Mouse (Mus musculus) heart, embryonic 14.5 days (tissue): ENCODE data around the gene Ntrk2. TPM values are rescaled to one million over a fixed set of nuclear protein-coding genes. Genes with fewer than 3 reads are reported as not detected.
"Not testable (repeated sequence)": the region's sequence is repeated elsewhere in the genome, so short reads cannot be mapped to it uniquely, and the experiment has no call there.

Experiments
- ATAC-seq: fragments of 200-750 bp; cut with Nextera tagmentation; 2 replicates; pipeline ENCODE4 v1.8.0; 2017; ENCODE audit warnings: low read depth, moderate TSS enrichment; ENCODE audit not compliant: insufficient number of reproducible peaks, insufficient read depth, low FRiP score
- H3K27ac ChIP-seq, 2 experiments: fragments of 200-500 bp in 1 of 2; fragments of 300-500 bp in 1 of 2; sonication (generic) in 1 of 2; replicated peaks in 1 of 2; 2 replicates each; pipeline ENCODE4 v1.5.1; 2012 to 2014; ENCODE audit warnings: low read depth in 2 of 2, low read length in 2 of 2, control low read depth in 1 of 2, mild to moderate bottlenecking in 1 of 2, mixed read lengths in 1 of 2; ENCODE audit not compliant: control insufficient read depth in 1 of 2, insufficient read depth in 1 of 2
- H3K27me3 ChIP-seq: fragments of 300-500 bp; sonication (generic); 2 replicates; pipeline ENCODE4 v1.6.1; 2014; ENCODE audit warnings: mild to moderate bottlenecking, low read length, control low read depth; ENCODE audit not compliant: control insufficient read depth, insufficient read depth
- H3K36me3 ChIP-seq: fragments of 300-500 bp; sonication (generic); 2 replicates; pipeline ENCODE4 v1.6.1; 2014; ENCODE audit warnings: mild to moderate bottlenecking, control low read depth, low read length, mixed read lengths; ENCODE audit not compliant: control insufficient read depth, insufficient read depth
- H3K4me1 ChIP-seq, 2 experiments: fragments of 200-500 bp in 1 of 2; fragments of 300-500 bp in 1 of 2; sonication (generic) in 1 of 2; 2 replicates each; pipeline ENCODE4 v1.6.1; 2012 to 2014; ENCODE audit warnings: low read length in 2 of 2, control low read depth in 1 of 2, mixed read lengths in 1 of 2; ENCODE audit not compliant: control insufficient read depth in 2 of 2, insufficient read depth in 2 of 2
- H3K4me2 ChIP-seq: fragments of 300-500 bp; sonication (generic); 2 replicates; pipeline ENCODE4 v1.6.1; 2014; ENCODE audit warnings: mild to moderate bottlenecking, low read length
- H3K4me3 ChIP-seq, 2 experiments: fragments of 200-500 bp in 1 of 2; fragments of 300-500 bp in 1 of 2; sonication (generic) in 1 of 2; 2 replicates each; pipeline ENCODE4 v1.5.1; 2012 to 2014; ENCODE audit warnings: low read length in 2 of 2, mild to moderate bottlenecking in 2 of 2, control low read depth in 1 of 2, low read depth in 1 of 2, moderate library complexity in 1 of 2; ENCODE audit not compliant: control insufficient read depth in 1 of 2, insufficient read depth in 1 of 2
- H3K9ac ChIP-seq: fragments of 300-500 bp; sonication (generic); 2 replicates; pipeline ENCODE4 v1.6.1; 2014; ENCODE audit warnings: mild to moderate bottlenecking, low read length
- H3K9me3 ChIP-seq: fragments of 300-500 bp; sonication (generic); 2 replicates; pipeline ENCODE4 v1.6.1; 2016; ENCODE audit warnings: low read length, control low read depth; ENCODE audit not compliant: control insufficient read depth
- WGBS: fragments of 180-500 bp; shearing (Covaris S2); extraction: QIAGEN DNeasy Blood & Tissue Kit; methylation state at CpG from one replicate; pipeline ENCODE4 v1.1.7; 2014; 5-methylcytosine and 5-hydroxymethylcytosine counted together
- polyA plus RNA-seq: library from polyadenylated mRNA; unstranded; fragments of >200 nt; fragmentation: Nextera tagmentation; extraction: Ambion mirVana; gene quantifications from 2 replicates; pipeline ENCODE4 v1.2.1, GENCODE M21; 2014

The Ntrk2 gene
- polyA plus RNA-seq, 1 experiment from 2014 or later, result 4.2 TPM

DNA sequence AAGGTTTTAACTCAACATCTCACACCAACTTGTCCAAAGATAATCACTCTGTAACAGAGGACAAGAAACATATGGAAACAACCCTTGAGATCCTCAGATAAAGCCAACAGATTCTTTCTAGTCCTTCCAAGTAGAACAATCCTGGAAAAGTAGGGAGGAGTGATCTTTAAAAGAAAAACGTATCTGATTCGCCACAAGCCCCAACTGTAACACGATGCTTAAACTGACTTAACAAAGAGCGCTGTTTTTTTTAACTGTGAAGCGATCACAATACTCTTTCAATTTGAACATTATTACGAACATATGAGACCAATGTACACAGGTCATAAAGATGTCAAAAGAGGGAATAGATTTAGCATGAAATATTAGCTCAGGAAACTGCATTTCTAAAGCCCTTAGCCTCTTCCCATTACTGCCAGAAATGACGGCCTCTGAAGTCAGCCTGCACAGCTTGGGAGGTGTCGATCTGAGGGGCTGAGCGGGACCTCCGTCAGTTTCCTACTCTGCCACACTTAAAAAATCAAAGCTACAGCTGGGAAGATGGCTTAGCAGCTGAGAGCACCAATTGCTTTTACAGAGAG lies 289.5 kb downstream of the Ntrk2 start:
- no peak overlapping the region for H3K4me2 ChIP-seq
- H3K9ac ChIP-seq, result no peak overlapping the region
- no peaks in the 10 kb centered on the region for H3K36me3 ChIP-seq
- H3K4me1 ChIP-seq, result peaks cover 0 to 2% of the 10 kb centered on the region in 2 experiments; a peak in 1 of 4 replicates
- no peak overlapping the region for H3K4me3 ChIP-seq
- H3K9me3 ChIP-seq, result no peaks in the 10 kb centered on the region
- 43% methylated on average over 10 of the region's 10 CpGs for WGBS
- ATAC-seq, result no peak
- H3K27ac ChIP-seq, result no peak overlapping the region
- H3K27me3 ChIP-seq, result no peaks in the 10 kb centered on the region

DNA sequence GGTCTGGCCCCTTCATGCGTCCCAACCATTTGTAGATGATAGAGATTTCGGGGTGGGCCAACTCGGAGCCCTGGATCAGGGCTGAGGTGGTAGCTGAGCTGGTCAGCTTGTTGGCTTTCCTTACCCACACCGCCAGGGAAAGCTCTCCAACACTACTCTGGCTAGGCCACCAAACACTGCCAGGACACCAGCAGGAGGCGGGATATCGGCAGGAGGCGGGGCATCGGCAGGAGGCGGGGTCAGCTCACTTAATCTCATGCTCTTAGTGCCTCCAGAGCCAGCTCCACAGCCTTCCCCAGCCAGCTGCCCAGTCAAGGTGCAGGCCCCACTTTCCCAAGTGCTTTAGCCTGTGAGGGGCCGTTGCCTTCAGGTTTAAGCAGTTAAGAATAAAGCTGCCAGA lies 293.7 kb downstream of the Ntrk2 start:
- WGBS, result 35% methylated on average over 10 of the region's 10 CpGs
- Histone ChIP-seq H3K27ac (no peak overlapping the region), H3K4me3 (no peak overlapping the region), H3K9me3 (no peaks in the 10 kb centered on the region), H3K4me1 (no peaks in the 10 kb centered on the region), H3K27me3 (no peaks in the 10 kb centered on the region), H3K4me2 (no peak overlapping the region), H3K36me3 (no peaks in the 10 kb centered on the region), H3K9ac (no peak overlapping the region)
- ATAC-seq, result no peak

DNA sequence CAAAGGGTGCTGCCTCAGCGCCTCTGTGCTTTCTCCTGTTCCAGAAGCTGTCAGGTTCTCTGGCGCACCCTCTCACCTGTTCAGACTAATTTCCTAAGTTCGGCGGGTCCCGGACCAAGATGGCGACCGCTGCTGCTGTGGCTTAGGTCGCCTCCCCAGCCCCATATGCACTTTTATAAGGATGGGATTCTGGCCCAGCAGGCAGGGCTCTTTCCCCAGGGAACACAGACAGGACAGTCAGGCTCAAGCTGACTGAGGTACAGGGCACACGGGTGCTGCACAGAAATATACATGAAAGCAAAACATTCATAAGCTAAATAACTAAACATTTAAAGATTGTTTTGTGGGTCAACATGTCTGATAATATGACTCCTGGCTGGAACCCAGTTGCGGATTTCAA lies 301.4 kb downstream of the Ntrk2 start:
- not testable (repeated sequence) for H3K4me2 ChIP-seq, H3K4me1 ChIP-seq, ATAC-seq, H3K9ac ChIP-seq, H3K36me3 ChIP-seq, H3K27me3 ChIP-seq, H3K9me3 ChIP-seq, H3K27ac ChIP-seq, H3K4me3 ChIP-seq
- WGBS, result 86% methylated on average over 10 of the region's 10 CpGs

DNA sequence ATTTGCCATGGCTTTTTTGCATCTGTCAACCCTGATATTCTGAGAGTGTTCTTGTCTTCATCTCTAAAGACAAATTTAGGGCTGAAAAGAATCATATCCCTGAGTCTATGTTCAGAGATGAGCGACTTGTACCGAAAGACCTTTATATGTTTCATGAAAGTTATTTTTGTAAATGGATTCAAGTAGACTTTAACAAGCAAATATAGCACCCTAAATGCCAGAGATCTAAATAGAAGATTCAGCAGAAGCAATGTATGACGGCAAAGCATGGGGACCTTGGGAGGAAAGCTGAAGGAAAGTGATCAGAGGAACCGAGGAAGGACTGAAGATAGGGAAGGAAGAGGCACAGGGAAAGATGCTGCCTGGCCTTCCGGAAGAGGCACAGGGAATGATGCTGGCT lies 303.7 kb downstream of the Ntrk2 start:
- Histone ChIP-seq H3K4me1 (no peaks in the 10 kb centered on the region), H3K4me3 (no peak overlapping the region), H3K9ac (no peak overlapping the region), H3K27me3 (no peaks in the 10 kb centered on the region), H3K27ac (no peak overlapping the region), H3K4me2 (no peak overlapping the region), H3K36me3 (no peaks in the 10 kb centered on the region), H3K9me3 (peaks cover 7% of the 10 kb centered on the region)
- no peak for ATAC-seq
- 90% methylated on average over 5 of the region's 5 CpGs for WGBS

DNA sequence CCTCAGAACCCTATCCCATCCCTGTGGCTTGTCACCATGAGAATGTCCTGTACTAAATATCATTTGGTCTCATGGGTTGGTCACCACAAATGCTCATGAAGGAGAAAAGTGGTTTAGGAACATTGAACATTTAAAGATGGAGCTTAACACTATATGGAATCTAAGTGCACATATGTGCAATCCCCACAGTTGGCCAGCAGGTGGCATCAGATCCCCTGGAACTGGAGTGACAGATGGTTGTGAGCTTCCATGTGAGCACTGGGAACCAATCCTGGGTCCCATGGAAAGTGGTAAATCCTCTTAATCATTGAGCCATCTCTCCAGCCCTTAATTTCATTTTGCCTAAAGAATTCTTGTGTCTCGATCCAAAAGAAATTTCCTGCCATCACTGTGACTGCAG lies 308.3 kb downstream of the Ntrk2 start:
- peaks cover 11% of the 10 kb centered on the region for H3K9me3 ChIP-seq
- no peak overlapping the region for H3K9ac ChIP-seq
- H3K36me3 ChIP-seq, result no peaks in the 10 kb centered on the region
- ATAC-seq, result no peak
- H3K4me1 ChIP-seq, result peaks cover 0 to 2% of the 10 kb centered on the region in 2 experiments; a peak in 1 of 4 replicates
- no peak overlapping the region for H3K4me2 ChIP-seq
- H3K27me3 ChIP-seq, result no peaks in the 10 kb centered on the region
- no peak overlapping the region for H3K4me3 ChIP-seq
- 84% methylated on average over 1 of the region's 1 CpGs for WGBS
- H3K27ac ChIP-seq, result no peak overlapping the region

DNA sequence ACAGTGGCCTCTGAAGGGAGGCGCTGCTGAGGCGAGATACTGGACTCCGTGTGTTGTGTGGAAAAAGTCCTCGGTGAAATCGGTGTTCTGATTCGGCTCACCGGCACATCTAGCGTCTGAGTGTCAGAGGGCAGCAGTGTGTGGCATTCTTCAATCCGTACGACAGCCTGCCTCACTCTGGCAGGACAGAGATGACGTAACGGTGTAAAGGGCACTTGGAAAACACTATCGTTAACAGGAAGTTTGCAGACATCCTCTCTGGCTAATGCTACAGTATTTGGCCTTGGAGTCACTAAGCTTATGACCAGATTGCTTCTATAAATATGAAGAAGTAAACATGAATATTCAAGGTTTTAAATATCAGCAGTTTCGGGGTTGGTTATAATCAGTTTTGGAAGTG lies 309.2 kb downstream of the Ntrk2 start:
- Histone ChIP-seq H3K27me3 (no peaks in the 10 kb centered on the region), H3K9me3 (peaks cover 11% of the 10 kb centered on the region), H3K4me1 (peaks cover 2 to 3% of the 10 kb centered on the region in 2 experiments; a peak in 2 of 4 replicates), H3K4me3 (no peak overlapping the region), H3K9ac (no peak overlapping the region), H3K27ac (no peak overlapping the region), H3K36me3 (no peaks in the 10 kb centered on the region), H3K4me2 (no peak overlapping the region)
- ATAC-seq, result no peak
- 90% methylated on average over 14 of the region's 14 CpGs for WGBS

DNA sequence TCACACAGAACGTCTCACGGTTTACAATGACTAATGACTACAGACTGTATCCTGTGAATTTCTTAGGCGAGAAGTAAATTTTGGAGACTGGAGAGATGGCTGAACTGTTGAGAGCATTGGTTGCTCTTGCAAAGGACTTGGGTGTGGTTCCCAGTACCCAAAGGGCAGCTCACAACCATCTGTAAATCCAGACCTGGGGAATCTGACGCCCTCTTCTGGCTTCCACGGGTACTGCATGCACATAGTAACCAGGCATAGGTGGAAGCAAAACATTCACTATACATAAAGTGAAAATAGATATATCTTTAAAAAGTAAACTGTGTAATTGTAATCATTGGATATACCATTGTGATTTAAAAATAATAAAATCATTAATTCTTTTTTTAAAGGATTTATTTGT lies 310.9 kb downstream of the Ntrk2 start:
- Histone ChIP-seq H3K36me3 (no peaks in the 10 kb centered on the region), H3K9me3 (peaks cover 11% of the 10 kb centered on the region), H3K27me3 (no peaks in the 10 kb centered on the region), H3K27ac (no peak overlapping the region), H3K4me2 (no peak overlapping the region), H3K4me3 (no peak overlapping the region), H3K4me1 (peaks cover 2 to 3% of the 10 kb centered on the region in 2 experiments; a peak in 2 of 4 replicates), H3K9ac (no peak overlapping the region)
- no peak for ATAC-seq
- WGBS, result 84% methylated on average over 5 of the region's 5 CpGs
